Mouse (Mus musculus): ENCODE measurements at regions not wholly inside any gene's neighbourhood (a gene's known extent, or its start where the extent isn't known, plus 50 kb on each side); places are given as distances from the start of the nearest gene placed in this dataset.
"Not testable (repeated sequence)": the region's sequence is repeated elsewhere in the genome, so short reads cannot be mapped to it uniquely, and the experiment has no call there.

DNA sequence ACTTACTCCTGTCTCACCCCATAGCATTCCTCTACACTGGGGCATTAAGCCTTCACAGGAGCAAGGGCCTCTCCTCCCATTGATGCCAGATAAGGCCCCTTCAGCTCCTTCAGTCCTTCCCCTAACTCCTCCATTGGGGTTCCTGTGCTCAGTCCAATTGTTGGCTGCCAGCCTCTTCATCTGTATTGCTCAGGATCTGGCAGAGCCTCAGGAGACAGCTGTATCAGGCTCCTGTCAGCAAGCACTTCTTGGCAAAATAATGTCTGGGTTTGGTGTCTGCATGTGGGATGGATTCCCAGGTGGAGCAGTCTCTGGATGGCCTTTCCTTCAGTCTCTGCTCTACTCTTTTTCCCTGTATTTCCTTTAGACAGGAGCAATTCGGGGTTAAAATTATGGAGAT lies 278.2 kb upstream of the Ercc4 start:
- not testable (repeated sequence) for ATAC-seq (ENCODE audit: low FRiP score); H3K27ac ChIP-seq; H3K9ac ChIP-seq; H3K27me3 ChIP-seq; H3K4me2 ChIP-seq; H3K36me3 ChIP-seq; H3K4me1 ChIP-seq (replicated peaks); H3K4me3 ChIP-seq; H3K9me3 ChIP-seq
- 57% methylated on average over 1 of the region's 1 CpGs for WGBS

DNA sequence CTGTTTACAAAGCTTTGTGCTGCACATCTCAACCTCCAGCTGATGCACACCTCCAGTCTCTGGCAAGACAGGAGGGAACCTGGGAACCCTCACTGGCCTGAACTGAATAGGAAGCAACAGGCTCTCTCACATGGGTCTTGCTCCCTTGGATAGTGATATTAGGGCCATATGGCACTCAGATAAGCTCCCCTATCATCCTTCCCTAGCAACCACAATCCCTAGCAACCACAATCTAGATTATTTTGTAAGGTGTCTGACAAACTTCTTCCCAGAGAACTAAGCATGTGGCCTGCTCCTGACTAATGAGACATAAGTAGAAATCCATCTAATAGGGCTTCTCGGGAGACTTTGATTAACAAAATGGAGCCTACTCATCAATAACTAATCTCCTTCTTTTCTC lies 253.1 kb upstream of the Ercc4 start:
- H3K27ac ChIP-seq = no peak overlapping the region
- ATAC-seq (ENCODE audit: low FRiP score) = no peak
- H3K9ac ChIP-seq = no peak overlapping the region
- no peak overlapping the region for H3K4me3 ChIP-seq
- no peaks in the 10 kb centered on the region for H3K4me1 ChIP-seq (replicated peaks)
- no peaks in the 10 kb centered on the region for H3K36me3 ChIP-seq
- WGBS = 83% methylated on average over 1 of the region's 1 CpGs
- H3K27me3 ChIP-seq = no peaks in the 10 kb centered on the region
- H3K4me2 ChIP-seq = no peak overlapping the region
- no peaks in the 10 kb centered on the region for H3K9me3 ChIP-seq

GRCm38 (mm10) chr16:12859714-12860355 lies 249.6 kb upstream of the Ercc4 start:
- 91% methylated on average over 5 of the region's 5 CpGs for WGBS
- Histone ChIP-seq H3K27me3 (no peaks in the 10 kb centered on the region), H3K9ac (no peak overlapping the region), H3K4me2 (no peak overlapping the region), H3K4me1 (replicated peaks) (no peaks in the 10 kb centered on the region), H3K9me3 (no peaks in the 10 kb centered on the region), H3K27ac (no peak overlapping the region), H3K4me3 (no peak overlapping the region), H3K36me3 (no peaks in the 10 kb centered on the region)
- ATAC-seq (ENCODE audit: low FRiP score) = no peak

- no peak for ATAC-seq (ENCODE audit: low FRiP score)
- WGBS = 77% methylated on average over 5 of the region's 5 CpGs
- Histone ChIP-seq H3K27me3 (no peaks in the 10 kb centered on the region), H3K4me3 (no peak overlapping the region), H3K4me1 (replicated peaks) (no peaks in the 10 kb centered on the region), H3K9ac (no peak overlapping the region), H3K4me2 (no peak overlapping the region), H3K27ac (no peak overlapping the region), H3K9me3 (no peaks in the 10 kb centered on the region), H3K36me3 (no peaks in the 10 kb centered on the region)
Observed at GRCm38 (mm10) chr16:12862561-12862960, 246.9 kb upstream of the Ercc4 start.

- H3K27me3 ChIP-seq; H3K9ac ChIP-seq; H3K27ac ChIP-seq; H3K9me3 ChIP-seq; H3K4me2 ChIP-seq; H3K4me1 ChIP-seq (replicated peaks); ATAC-seq (ENCODE audit: low FRiP score); H3K36me3 ChIP-seq; H3K4me3 ChIP-seq: not testable (repeated sequence)
- 90% methylated on average over 5 of the region's 5 CpGs for WGBS
Observed at GRCm38 (mm10) chr16:12878326-12878725, 231.2 kb upstream of the Ercc4 start.

DNA sequence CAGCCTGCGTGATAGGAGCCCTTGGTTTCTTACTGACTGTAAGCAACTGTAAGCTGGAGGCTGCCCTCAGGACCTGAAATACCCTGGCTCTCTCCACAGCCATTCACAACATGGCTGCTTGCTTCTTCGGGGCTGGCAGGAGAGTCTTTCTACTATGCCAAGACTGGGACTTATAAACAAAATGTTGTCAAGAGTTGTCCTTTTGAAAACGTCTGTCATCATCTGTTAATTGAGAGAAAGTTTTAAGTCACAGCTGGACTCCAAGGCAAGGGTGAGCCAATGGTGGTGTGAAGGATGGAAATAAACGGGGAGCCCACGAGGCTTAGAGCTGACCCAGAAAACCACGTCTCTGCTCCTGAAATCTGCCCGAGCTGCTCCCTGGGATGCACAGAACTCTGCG lies 229.5 kb upstream of the Ercc4 start:
- Histone ChIP-seq H3K9me3 (no peaks in the 10 kb centered on the region), H3K9ac (no peak overlapping the region), H3K27me3 (no peaks in the 10 kb centered on the region), H3K4me2 (no peak overlapping the region), H3K4me1 (replicated peaks) (peaks cover 14% of the 10 kb centered on the region), H3K4me3 (no peak overlapping the region), H3K36me3 (no peaks in the 10 kb centered on the region), H3K27ac (no peak overlapping the region)
- ATAC-seq (ENCODE audit: low FRiP score) = no peak
- WGBS = 86% methylated on average over 8 of the region's 8 CpGs

DNA sequence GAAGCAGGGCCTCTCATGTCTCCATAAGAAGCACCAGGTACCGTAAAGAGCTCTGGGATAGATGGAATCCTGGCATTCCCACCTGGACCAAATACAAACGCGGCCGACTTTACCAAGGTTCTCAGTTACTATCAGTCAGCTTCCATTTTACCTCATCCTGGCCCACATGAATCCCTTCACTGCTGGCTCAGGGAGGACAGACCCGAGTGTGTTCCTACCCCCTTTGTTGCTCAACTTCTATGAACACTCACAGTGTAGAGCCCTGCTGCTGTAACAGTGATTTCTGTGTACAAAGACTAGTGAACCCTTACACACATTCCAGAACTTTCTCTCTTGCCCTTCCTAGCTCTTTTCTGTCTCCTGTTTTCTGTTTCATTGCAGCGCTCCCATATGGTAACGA lies 229.0 kb upstream of the Ercc4 start:
- Histone ChIP-seq H3K4me1 (replicated peaks) (peaks cover 17% of the 10 kb centered on the region), H3K4me3 (no peak overlapping the region), H3K9ac (no peak overlapping the region), H3K4me2 (no peak overlapping the region), H3K27me3 (no peaks in the 10 kb centered on the region), H3K27ac (no peak overlapping the region), H3K36me3 (no peaks in the 10 kb centered on the region), H3K9me3 (no peaks in the 10 kb centered on the region)
- 97% methylated on average over 7 of the region's 7 CpGs for WGBS
- ATAC-seq (ENCODE audit: low FRiP score) = no peak

- ATAC-seq (ENCODE audit: low FRiP score) = no peak
- Histone ChIP-seq H3K9me3 (no peaks in the 10 kb centered on the region), H3K27me3 (no peaks in the 10 kb centered on the region), H3K4me3 (no peak overlapping the region), H3K9ac (no peak overlapping the region), H3K4me2 (no peak overlapping the region), H3K27ac (no peak overlapping the region), H3K36me3 (no peaks in the 10 kb centered on the region), H3K4me1 (replicated peaks) (peaks cover 33% of the 10 kb centered on the region)
- whole genome bisulfite sequencing = 89% methylated on average over 1 of the region's 1 CpGs
Observed at GRCm38 (mm10) chr16:12882690-12883089, 226.8 kb upstream of the Ercc4 start.

DNA sequence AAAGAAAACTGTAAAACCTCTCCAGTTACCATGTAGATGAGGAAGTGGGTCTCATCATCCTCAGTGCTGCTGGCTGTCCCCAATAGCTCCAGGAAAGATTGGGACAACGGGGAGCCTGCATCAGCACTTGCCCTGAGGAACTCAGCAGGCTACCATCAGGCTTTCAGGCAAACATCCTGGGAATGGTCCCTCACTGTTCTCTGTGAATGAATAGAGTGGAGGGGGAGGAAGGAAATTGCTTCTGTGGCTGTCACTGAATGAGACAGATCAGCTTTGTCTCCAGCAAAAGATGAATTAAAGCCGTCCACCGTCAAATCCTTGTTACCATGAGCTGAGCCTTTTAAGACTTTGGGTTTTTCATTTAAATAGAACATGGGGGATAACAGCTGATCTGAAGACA lies 224.9 kb upstream of the Ercc4 start:
- ATAC-seq (ENCODE audit: low FRiP score) = peak; percentile 61
- no peak overlapping the region for H3K4me3 ChIP-seq
- no peak overlapping the region for H3K9ac ChIP-seq
- no peaks in the 10 kb centered on the region for H3K27me3 ChIP-seq
- H3K36me3 ChIP-seq = no peaks in the 10 kb centered on the region
- H3K9me3 ChIP-seq = no peaks in the 10 kb centered on the region
- peaks cover 35% of the 10 kb centered on the region for H3K4me1 ChIP-seq (replicated peaks)
- H3K27ac ChIP-seq = peak overlapping the region; percentile 31; the same call in 1 of the 2 replicates
- H3K4me2 ChIP-seq = no peak overlapping the region
- WGBS = 3% methylated on average over 3 of the region's 3 CpGs

- Histone ChIP-seq H3K9ac (no peak overlapping the region), H3K4me1 (replicated peaks) (peaks cover 35% of the 10 kb centered on the region), H3K4me3 (no peak overlapping the region), H3K4me2 (no peak overlapping the region), H3K27me3 (no peaks in the 10 kb centered on the region), H3K36me3 (no peaks in the 10 kb centered on the region), H3K27ac (peak overlapping the region; percentile 52; the same call in 1 of the 2 replicates), H3K9me3 (0 out of 2 replicates have a peak, but pooled peaks cover under 1% of the 10 kb centered on the region)
- 68% methylated on average over 1 of the region's 1 CpGs for WGBS
- peak; percentile 72 for ATAC-seq (ENCODE audit: low FRiP score)
Observed at GRCm38 (mm10) chr16:12886127-12886526, 223.4 kb upstream of the Ercc4 start.

DNA sequence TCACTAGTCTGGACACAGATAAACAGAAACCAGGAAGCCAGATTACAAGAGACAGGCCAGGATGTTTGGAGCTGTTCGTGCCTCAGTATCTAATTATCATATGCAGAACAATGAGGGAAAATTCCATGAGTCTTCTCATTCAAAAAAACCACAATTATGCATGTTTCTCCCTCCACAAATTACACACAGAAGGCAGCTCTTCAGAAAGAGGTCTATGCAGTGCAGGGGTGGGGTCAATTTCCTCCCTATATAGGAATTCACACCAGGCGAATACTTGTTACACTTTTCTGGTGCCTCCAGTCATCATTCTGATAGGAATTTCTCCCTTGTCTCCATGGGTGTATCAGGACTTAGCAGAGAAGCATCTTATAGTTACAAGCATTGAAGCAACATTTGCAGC lies 222.1 kb upstream of the Ercc4 start:
- Histone ChIP-seq H3K27ac (no peak overlapping the region), H3K4me2 (no peak overlapping the region), H3K4me1 (replicated peaks) (peaks cover 35% of the 10 kb centered on the region), H3K27me3 (no peaks in the 10 kb centered on the region), H3K9ac (no peak overlapping the region), H3K9me3 (peaks cover 3% of the 10 kb centered on the region; the same call in 1 of the 2 replicates), H3K4me3 (no peak overlapping the region), H3K36me3 (no peaks in the 10 kb centered on the region)
- WGBS = 42% methylated on average over 2 of the region's 2 CpGs
- no peak for ATAC-seq (ENCODE audit: low FRiP score)

GRCm38 (mm10) chr16:12890094-12890493 lies 219.4 kb upstream of the Ercc4 start:
- WGBS = 87% methylated on average over 1 of the region's 1 CpGs
- Histone ChIP-seq H3K27me3 (no peaks in the 10 kb centered on the region), H3K4me3 (no peak overlapping the region), H3K36me3 (no peaks in the 10 kb centered on the region), H3K9ac (no peak overlapping the region), H3K27ac (no peak overlapping the region), H3K4me1 (replicated peaks) (peaks cover 20% of the 10 kb centered on the region; the same call in 1 of the 2 replicates), H3K4me2 (no peak overlapping the region), H3K9me3 (peaks cover 3% of the 10 kb centered on the region; the same call in 1 of the 2 replicates)
- ATAC-seq (ENCODE audit: low FRiP score) = no peak

DNA sequence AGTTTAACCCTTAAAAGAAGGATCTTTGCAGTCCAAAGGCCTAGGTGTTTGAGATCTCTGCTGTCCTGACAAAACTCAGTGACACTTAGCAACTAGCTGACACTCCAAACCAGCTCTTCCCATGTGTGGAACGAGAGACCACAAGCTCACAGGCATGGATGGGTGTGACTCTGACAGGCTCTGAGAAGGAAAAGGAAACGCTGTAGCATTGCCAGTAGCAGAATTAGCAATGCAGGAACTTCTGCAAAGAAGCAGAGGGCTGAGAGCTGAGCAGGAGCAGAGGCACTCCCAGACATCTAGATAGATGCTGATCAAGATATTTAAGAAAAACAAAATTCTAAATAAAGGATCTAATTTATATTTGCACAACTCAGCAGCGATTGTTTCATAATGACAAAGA lies 218.9 kb upstream of the Ercc4 start:
- Histone ChIP-seq H3K9me3 (peaks cover 3% of the 10 kb centered on the region; the same call in 1 of the 2 replicates), H3K27me3 (no peaks in the 10 kb centered on the region), H3K4me1 (replicated peaks) (peaks cover 17% of the 10 kb centered on the region; the same call in 1 of the 2 replicates), H3K4me2 (no peak overlapping the region), H3K9ac (no peak overlapping the region), H3K4me3 (no peak overlapping the region), H3K27ac (no peak overlapping the region), H3K36me3 (no peaks in the 10 kb centered on the region)
- 87% methylated on average over 3 of the region's 3 CpGs for WGBS
- ATAC-seq (ENCODE audit: low FRiP score) = no peak
